Mouse (Mus musculus) E14TG2a.4 (cell line): Measurements from ENCODE around the gene Camk1.

Experiments used
- CTCF ChIP-seq: conservative IDR thresholded peaks from 2 replicates; pipeline ENCODE4 v1.5.1; 2014; ENCODE audit warnings: low read length
- POU5F1 ChIP-seq: IDR thresholded peaks from 2 replicates; pipeline ENCODE4 v1.6.1; 2014; ENCODE audit warnings: low read length, borderline replicate concordance

- TF ChIP-seq CTCF = no peak
- no peak for TF ChIP-seq POU5F1
Measured at GRCm38 (mm10) chr6:113308141-113308540, 35.6 kb downstream of the Camk1 start.
